Mouse (Mus musculus) layer of hippocampus, adult 2 months (tissue): Measurements from ENCODE around the gene Gm28729. TPM values are rescaled to one million over a fixed set of nuclear protein-coding genes. Genes with fewer than 3 reads are reported as not detected.

Experiments
- DNase-seq, 2 experiments: peaks; one replicate each; pipeline ENCODE4 v3.0.0; 2022; ENCODE audit warnings: low spot score in 2 of 2
- H3K27ac ChIP-seq: fragments of 200-600 bp; 2 replicates; pipeline ENCODE4 v1.8.1; 2022
- H3K4me3 ChIP-seq: fragments of 200-600 bp; 2 replicates; pipeline ENCODE4 v1.8.1; 2022; ENCODE audit warnings: mild to moderate bottlenecking
- CTCF ChIP-seq: fragments of 200-600 bp; conservative IDR thresholded peaks from 2 replicates; pipeline ENCODE4 v1.8.1; 2022; ENCODE audit warnings: antibody characterized with exemption, mild to moderate bottlenecking, moderate library complexity
- total RNA-seq, 2 experiments: library from RNA; stranded (reverse); gene quantifications; 2 replicates each; pipeline ENCODE4 v1.2.3; 2021

The Gm28729 gene
- total RNA-seq, 2 experiments from 2014 or later, result 0.34 TPM; not detected in 1

GRCm38 (mm10) chr9:96437805-96438333, 87.2 kb downstream of the Gm28729 start:
- H3K27ac ChIP-seq, result peak overlapping the region; percentile 81
- TF ChIP-seq CTCF, result 0 out of 2 replicates have a peak, but pooled peaks have one; percentile 13
- DNase-seq, result no peak
- H3K4me3 ChIP-seq, result peak overlapping the region; percentile 47

GRCm38 (mm10) chr9:96436901-96437804, 87.9 kb downstream of the Gm28729 start:
- no peak for DNase-seq
- H3K4me3 ChIP-seq, result peak overlapping the region; percentile 47
- TF ChIP-seq CTCF, result no peak
- peak overlapping the region; percentile 81 for H3K27ac ChIP-seq

Other genes with a start within 250 kb of the Gm28729 start
- 10 to 100 TPM; 72.4 to 88.6 TPM for gene Atp1b3, start 160.8 kb downstream of the Gm28729 start, total RNA-seq
- gene Rnf7, start 46.6 kb downstream of the Gm28729 start, total RNA-seq, result 10 to 100 TPM; 57.2 to 58.1 TPM
- gene Rasa2, start 106.4 kb upstream of the Gm28729 start, total RNA-seq, result 10 to 100 TPM; 27.7 to 31.8 TPM
- gene Zbtb38, start 227.6 kb upstream of the Gm28729 start, total RNA-seq, result 10 to 100 TPM; 57.9 to 65.3 TPM